Mouse (Mus musculus) thymus, postnatal 36 days (tissue): ENCODE data around the gene Dst.

Source experiments
- DNase-seq, 2 experiments: peaks; one replicate each; pipeline ENCODE4 v3.0.0; 2022; ENCODE audit warnings: mixed read lengths in 2 of 2

Gene Dst

GRCm38 (mm10) chr1:34068341-34068740 is 160.3 kb downstream of the Dst start:
- DNase-seq = peak; percentile 13 to 14

DNA sequence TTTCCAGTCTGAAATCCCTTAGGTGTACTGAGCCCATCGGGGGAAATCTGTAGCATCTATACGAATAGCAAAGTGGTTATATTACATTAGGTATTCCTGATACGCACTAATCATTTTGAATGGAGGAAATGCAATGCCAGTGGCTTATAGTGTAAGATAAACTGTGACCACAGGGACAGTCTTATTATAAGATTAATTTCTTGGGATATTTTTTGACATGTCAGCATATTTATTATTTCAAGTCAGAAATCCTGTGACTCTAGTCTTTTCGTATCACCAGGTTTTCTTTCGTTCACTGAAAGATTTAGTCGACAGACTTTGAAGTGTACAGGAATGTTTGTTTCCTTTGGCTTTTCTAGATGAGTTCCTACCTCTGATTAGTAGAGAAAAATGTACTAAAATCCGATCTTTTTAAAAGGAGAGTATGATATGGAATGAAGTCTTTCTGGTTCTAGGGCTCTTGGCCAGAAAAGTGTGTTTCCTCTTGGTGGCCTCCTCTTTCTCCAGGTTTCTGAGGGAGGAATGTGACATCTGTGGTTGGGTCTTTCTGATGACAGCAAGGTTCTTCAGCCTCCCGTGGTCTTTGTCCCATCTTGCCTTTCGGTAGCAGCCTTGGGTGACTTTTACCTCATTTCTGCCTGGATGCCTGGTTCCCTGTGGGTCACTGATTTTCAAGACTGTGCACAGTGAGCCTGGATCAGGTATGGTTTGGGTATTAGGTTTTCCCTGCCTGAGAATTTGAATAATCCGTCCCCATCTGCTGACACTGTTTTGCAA is 161.7 kb downstream of the Dst start:
- no peak for DNase-seq

DNA sequence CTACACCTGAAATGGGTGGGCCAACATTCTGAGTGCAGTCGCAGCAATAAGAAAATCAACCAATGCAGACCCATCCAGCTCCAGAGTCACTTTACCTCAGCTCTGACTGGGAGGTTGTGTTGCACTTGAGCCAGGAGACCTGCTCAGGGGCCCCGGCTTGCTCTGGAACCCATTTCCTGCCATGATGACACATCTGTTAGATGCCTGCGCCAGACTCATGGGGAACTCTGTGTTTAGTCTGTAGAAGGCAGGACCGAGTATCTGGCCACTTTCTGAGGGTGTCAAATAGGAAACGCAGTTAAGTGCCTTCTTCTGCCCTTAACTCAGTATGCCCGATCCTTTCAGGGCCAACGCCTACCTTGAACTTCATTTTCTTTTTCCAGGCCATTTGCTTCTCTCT is 162.4 kb downstream of the Dst start:
- peak; percentile 6 to 7 for DNase-seq

DNA sequence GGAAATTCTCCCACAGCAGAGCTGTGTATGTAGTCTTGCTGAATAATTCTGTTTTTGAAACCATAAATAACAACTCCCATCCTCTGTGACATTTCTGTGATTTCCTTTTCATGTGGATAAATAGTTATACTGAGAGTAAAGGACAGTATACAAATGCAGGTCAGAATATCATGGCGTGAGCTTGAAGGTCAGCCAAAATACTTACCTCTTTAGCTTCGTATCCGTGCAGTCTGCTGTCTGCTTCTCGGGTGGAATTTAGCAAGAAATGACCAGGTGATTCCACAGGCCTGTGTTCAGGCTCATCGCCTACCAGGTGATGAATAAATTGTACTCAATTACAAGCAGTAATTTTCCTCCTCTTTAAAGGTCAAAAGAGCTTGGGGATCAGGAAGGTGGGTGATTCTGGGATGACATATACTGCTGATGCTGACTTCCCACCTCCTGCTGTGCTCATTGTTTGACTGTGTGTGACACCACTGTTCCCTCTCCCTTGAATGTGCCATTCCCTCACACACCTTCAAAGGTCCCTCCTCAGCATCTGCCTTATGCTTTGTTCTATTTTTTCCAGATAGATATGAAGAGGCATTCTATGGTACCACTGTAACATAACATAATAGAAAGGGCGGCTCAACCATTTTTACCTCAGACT is 163.1 kb downstream of the Dst start:
- DNase-seq = no peak

GRCm38 (mm10) chr1:34072262-34072661 is 164.2 kb downstream of the Dst start:
- no peak for DNase-seq

GRCm38 (mm10) chr1:34073436-34074169 is 165.6 kb downstream of the Dst start:
- no peak for DNase-seq

DNA sequence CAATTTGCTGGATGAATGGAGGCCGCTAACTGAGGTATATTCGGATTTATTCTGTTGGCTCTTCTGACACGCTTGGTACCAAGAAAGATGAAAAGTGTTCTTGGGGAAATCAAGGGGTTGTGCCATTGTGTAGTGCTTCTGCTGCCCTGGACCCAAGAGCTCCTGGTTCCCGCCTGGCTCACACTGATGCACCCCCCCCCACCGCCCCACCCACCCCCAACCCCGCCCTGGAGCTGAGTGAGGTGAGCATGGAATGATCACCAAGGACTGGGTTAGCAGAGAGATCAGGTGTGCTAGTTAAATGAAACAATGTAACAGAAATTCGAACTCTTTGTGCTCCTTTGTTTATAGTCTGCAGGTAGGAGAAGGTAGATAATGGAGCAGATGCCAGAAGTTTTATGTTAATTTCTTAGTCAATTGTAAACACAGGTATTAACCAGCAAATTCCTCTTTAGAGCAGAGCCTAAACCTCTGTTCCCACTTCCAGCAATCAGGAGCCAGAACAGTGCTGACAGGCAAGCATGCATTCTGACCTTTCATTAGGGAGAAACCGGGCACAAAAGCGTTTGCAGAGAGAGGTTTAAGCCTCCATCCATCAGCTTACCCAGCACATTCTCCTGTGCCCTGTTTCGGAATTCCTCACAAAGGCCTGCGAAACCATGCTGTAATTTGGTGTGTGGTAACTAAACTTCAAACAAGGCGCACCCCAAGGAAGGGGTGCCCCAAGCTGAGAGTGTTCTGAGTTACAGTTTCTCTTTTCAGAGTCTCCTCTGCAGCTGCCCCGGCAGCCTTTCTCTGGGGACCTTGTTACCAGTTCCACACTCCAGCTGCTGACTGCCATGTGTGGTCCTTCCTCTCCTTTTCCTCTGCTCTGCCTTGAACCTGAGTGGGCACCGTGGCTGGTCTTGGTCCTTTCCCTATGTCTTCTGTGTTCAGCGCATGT is 166.5 kb downstream of the Dst start:
- peak in 1 of 2 experiments; percentile 7 for DNase-seq

GRCm38 (mm10) chr1:34076701-34077421 is 168.8 kb downstream of the Dst start:
- DNase-seq = no peak

- DNase-seq = no peak
Observed at GRCm38 (mm10) chr1:34077422-34077790, 169.4 kb downstream of the Dst start.

- DNase-seq = no peak
Observed at GRCm38 (mm10) chr1:34077941-34078340, 169.9 kb downstream of the Dst start.

GRCm38 (mm10) chr1:34089011-34089410 is 181.0 kb downstream of the Dst start:
- DNase-seq = no peak

GRCm38 (mm10) chr1:34090700-34091099 is 182.7 kb downstream of the Dst start:
- no peak for DNase-seq

GRCm38 (mm10) chr1:34093652-34094051 is 185.6 kb downstream of the Dst start:
- DNase-seq = no peak

GRCm38 (mm10) chr1:34094301-34094700 is 186.3 kb downstream of the Dst start:
- no peak for DNase-seq

- DNase-seq = no peak
Observed at GRCm38 (mm10) chr1:34095173-34095572, 187.1 kb downstream of the Dst start.

DNA sequence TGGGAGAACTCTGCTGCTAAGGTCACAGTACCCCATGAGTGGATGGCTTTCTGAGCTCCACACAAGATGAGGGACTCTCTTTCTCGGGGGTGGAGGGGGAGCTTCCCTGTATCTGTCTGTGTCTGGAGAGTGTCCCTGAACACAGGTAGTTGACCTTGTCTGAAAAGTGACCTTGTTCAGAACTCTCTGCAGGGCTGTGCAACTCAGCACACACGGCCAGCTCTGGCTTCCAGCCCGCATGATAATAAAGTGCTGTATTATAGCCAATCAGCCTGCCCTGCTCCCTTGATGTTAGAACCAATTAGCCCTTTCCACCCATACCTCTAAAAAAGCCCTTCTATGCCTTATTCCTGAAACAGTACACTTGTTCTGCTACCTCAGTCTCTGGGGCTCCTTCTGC is 188.9 kb downstream of the Dst start:
- no peak for DNase-seq

DNA sequence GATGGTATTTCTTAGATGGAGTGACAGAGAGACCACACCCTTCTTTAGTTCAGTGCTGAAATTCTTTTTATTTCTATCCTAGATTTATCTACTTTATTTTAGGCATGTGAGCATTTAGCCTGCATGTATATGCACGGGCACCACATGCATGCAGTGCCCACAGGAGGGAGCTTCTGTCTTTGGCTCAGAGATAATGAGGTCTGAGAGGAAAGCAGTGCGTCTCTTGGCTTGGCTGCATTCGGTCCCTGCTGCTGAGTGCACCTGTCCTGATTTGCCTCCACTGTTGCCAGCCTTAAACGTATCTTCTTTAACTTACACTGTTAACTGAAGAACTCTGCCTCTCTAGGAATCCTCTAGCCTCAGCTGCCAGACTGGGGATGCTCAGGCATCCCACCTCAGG is 189.6 kb downstream of the Dst start:
- DNase-seq = no peak

GRCm38 (mm10) chr1:34099439-34099838 is 191.4 kb downstream of the Dst start:
- no peak for DNase-seq

DNA sequence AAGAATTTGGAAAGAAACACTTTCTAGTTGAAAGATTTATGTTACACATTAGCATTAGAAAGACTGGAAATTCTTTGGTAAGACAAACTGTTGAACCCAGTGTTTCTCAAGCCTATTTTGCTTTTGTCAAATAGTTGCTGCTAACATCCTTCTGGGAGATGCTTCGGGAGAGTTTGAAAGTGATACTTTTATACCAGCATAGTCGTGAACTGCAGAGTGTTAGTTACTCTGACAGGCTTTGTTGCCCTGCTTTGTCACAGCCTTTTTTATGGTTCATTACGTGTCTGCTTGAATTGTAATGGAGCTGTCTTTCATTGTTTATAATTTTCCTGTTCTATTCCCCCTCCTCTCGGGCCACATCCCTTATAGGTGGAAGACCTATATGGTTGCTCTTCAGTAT is 192.4 kb downstream of the Dst start:
- no peak for DNase-seq

DNA sequence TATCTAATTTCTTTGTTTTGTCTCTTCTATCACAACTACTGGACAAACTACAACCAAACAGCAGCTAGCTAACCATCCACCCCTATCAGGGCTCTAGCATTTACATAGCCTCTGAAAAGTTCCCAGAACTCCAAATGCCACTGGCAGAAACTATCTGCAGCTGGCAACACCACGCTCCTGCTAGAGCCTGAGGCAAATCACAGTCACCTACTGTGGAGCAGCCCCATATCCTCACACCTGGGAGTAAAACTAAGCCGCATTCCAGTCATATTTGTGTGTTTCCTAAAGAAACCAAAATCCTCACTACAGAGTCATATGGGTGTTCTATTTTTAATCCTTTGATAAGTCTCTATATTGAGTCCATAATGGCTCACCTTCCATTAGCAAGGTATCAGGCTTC is 194.6 kb downstream of the Dst start:
- DNase-seq = no peak

- DNase-seq = no peak
Observed at GRCm38 (mm10) chr1:34103176-34103575, 195.2 kb downstream of the Dst start.

DNA sequence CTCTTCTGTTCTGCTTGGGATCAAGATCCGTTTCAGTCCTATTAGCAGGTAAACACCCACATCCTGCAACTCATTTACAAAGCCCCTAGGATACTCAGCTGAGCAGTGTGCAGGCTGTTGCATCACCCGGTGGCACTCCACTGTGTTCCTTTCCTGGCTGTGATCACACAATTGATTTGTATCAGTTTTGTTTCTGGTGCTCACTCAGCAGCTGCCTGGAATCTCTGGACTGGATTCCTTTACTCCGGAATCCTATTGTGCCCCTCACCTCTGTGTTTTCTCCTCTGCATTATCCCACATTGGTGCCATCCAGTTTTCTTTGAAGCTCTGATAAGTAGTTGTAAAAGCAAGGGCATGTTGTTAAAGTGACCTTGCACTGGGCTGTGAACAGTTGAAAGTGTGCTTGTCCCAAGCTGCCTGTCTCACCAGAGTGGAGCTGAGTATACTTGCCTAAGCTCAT is 195.7 kb downstream of the Dst start:
- DNase-seq = no peak
